Mouse (Mus musculus) heart, postnatal 10 days (tissue): Measurements from ENCODE around the gene Syne1. TPM values are rescaled to one million over a fixed set of nuclear protein-coding genes. Genes with fewer than 3 reads are reported as not detected.

Experiments used
- DNase-seq, 2 experiments: peaks; one replicate each; pipeline ENCODE4 v3.0.0; 2021
- intact Hi-C: fragments of 180-260 bp; cut with DNase I; formaldehyde crosslinking; loops from one replicate; pipeline ENCODE4 v1.15.1; 2025
- total RNA-seq, 2 experiments: library from RNA; stranded (reverse); gene quantifications; 2 replicates each; pipeline ENCODE4 v1.2.3; 2021

Syne1 gene
- total RNA-seq, 2 experiments from 2014 or later, result 76.4 to 85.9 TPM

DNA sequence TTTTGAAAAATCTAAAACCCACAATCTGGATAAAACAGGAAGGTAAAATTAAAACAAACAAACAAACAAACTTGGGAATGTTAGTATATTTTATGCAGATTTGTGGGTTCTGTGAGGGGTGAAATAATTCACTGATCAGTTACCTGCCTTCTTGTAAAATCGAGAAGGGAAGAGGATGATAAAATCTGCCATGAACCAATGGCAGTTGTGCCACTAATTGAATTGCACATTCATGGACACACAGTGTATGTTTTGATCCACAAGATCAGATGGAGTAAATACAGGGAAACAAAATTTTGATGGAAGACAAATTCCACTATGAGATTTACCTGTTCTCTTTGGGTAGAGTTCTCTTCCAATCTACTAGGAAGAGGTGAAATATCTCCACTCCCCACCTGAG lies 521.4 kb downstream of the Syne1 start:
- intact Hi-C loops, result no loop called here

DNA sequence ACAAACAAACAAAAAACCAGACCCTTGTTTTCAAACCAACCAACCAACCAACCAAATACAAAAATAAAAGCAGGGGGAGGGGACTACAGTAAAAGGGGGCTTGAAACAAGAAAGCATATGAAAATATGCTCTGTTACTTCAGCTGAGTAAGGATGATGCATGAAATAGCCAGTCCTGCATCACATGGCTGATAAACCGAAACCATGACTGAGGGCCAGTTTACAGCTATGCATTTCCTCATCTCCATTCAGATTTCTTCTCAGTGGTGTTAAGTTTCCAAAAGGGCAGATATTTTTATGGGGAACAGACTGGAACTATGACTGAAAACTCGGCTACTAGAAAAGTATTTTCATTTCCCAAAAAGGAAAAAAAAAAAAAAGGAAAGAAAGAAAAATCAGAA lies 522.1 kb downstream of the Syne1 start:
- DNase-seq, result no peak
- intact Hi-C loops, result no loop called here

More for the DNA sequence above, 521.4 kb downstream of the Syne1 start:
- no peak for DNase-seq

DNA sequence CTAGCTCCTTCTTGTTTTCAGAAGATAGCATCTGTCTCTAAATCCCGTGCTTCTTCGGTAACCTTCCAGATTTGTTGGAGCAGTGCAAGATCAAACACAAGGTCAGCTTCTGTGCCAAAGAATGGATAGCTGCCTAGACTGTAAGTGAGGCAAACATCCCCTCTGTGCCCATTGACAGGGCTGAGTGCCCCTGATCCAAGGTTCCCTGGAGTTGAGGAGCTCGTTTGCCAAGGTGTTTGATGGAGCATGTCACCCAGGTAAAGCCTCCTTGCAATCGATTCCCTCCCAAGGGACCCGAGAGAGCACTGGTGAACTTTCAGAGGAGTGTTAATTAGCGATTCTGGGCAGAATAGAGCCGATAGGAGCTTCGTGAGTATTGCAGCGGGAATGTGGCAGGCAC lies 523.0 kb downstream of the Syne1 start:
- no peak for DNase-seq
- intact Hi-C loops, result no loop called here

DNA sequence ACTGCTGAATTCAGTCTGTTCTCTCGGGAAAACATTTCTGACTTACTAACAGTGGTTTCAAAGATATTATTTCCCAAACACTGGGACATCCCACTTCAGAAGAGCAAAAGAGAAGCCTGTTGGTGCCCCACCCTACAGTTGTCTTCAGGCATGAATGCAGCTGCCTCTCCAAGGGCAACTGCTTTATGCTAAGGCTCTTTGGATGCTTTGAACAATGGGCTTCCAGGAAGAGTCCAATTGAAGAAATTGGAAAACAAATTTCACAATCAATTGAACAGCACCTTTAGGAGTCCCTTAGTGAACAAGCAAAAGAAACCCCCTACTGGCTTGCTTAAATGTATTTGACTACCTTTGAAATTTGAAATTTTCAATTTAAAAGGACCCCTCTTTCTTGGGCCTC lies 524.1 kb downstream of the Syne1 start:
- DNase-seq, result no peak
- intact Hi-C loops, result no loop called here

DNA sequence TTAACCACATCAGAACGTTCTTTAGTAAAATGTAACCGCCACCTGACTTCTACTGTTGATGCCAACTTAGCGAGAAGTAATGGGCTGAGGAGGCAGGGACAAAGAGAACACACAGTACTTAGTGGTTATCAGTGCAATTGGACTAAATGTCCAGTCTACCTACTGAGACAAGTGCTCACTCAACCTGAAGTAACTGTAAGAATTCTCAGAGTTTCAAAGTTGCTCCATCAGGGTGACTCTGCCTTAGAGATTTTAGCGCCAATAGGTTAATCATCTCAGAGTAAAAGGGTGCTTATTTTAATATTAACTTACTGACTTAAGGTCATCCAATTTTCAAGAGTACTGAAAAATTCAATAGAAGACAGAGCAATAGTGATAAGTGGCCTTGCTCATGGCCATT lies 525.4 kb downstream of the Syne1 start:
- intact Hi-C loops, result no loop called here
- DNase-seq, result no peak

DNA sequence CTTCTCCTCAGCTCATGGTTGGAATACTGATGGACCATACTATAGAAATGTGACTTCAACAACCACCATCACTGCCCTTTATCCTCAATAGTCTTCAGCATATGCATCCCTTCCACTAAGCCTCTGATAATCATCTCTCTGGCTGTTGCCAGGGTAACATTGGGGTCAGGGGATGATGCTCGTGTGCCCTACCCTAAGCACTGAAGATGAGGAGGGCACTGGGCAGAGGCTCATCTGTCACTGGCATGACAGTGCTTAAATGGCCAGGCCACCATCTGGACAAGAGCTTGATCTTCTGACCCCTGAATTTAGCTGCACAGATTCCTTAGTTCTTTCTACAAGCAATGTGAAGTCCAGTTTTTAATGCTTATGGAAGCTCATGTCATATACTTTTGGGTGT lies 534.1 kb downstream of the Syne1 start:
- no peak for DNase-seq
- intact Hi-C loops, result no loop called here

DNA sequence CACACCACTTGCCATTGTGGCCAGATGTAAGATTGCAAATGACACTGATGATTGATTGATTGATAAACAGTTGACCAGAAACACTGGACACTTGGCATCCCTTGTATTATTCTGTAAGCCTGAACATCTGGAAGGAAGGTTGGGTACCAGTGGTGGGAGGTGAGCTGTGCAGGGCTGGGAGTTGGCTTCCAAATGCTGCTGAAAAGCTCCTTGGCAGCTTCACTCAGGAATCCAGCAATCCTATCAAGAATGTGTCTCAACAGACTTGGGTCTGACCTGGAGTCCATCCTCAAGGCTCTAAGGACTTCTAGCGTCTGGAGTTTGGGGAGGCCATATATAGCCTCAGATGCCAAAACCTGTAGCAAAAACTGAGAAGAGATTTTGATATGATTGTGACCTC lies 536.3 kb downstream of the Syne1 start:
- intact Hi-C loops, result no loop called here
- no peak for DNase-seq

DNA sequence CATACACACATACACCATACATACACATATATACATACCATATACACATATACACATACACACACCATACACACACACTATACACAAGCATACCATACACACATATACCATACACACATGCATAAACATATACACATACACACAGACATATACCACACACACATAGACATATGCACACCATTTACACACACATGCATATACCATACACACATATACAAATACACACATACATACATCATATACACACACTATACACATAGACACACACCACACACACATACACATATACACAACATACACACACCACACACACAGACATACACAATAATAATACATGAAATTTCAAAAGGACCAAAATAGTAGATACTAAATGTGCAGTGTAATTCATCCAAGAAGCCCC lies 539.3 kb downstream of the Syne1 start:
- no peak for DNase-seq
- intact Hi-C loops, result no loop called here

DNA sequence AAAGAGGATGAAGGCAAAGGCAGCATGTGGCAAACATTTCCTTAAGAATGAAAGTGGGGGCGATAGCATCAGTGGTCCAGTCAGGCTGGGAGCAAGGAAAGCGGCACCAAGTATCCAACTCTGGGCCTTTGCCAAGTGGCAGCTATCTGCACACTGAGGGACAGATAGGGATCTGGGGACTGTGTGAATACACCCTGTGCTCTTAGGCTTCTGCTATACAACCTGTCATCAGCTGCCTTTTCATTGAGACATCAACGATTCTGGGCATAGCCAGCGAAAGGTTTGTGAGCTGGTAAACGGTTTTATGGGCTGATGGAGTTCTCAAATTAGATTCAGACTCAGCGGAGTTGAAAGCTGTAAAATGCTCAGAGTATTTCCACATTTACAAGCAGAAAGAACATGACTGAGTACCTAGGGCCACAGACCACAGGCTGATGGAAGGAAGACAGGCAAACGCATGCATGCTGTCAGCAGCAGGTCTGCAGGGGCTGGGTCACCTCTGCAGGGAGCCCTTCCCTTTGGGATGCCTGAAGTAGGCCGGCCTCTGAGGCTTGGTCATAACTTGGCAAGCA lies 542.4 kb downstream of the Syne1 start:
- intact Hi-C loops, result no loop called here
- DNase-seq, result no peak

DNA sequence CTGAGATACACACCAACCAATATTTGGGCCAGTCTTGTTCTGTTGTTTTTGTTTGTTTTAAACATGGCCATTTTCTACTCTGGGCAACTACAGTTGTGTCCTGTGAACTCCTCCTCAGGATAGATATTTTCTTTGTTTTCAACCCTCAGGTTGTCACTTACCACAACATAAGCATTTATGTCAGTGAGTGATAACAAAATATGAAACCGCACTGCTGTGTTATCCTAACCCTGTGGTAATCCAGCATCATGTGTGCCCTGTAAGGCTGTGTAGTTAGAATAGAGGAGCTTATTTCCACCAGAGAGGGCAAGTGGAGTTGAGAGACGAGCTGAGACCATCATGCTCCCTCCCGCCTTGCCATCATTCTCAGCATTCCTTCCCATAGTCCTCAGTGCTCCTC lies 554.7 kb downstream of the Syne1 start:
- no peak for DNase-seq
- intact Hi-C loops, result no loop called here

DNA sequence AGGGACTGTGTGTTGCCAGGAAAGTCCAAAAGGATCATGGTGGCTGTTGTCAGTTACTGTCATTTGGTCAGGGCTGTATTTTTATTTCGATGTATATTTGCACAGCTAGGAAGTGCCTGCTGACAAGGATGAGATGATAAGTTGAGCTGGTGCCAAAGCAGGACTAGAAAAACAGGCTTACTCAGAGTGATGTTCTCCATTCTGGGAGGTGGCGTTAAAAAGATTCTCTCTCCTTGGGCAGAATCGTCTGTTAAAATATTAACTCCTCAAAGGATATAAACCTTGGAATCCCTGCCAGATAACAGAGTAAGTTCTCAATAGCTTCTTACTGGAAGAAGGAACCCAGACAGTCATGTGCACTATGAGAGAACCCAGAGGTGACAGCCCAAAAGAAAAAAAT lies 557.5 kb downstream of the Syne1 start:
- intact Hi-C loops, result no loop called here

DNA sequence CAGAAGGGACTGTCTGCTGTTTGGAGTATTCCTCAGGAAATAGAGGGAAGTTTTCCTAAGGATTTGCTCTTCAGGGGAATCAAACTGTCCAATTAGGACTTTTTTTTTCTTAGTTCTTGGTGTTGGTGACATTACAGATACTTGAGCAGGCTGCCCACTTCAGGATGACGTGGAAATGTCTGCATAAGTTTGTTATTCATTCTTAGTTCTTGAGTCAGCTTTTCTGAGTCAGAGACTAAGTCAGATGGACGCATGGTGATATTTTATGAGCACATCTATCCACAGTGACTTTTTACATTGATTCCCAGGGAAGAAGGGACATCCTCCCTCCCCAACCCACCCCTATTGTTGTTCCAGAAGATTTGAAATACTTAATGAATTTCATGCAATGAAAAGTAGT lies 567.4 kb downstream of the Syne1 start:
- intact Hi-C loops, result no loop called here

More for the DNA sequence above, 557.5 kb downstream of the Syne1 start:
- no peak for DNase-seq

DNA sequence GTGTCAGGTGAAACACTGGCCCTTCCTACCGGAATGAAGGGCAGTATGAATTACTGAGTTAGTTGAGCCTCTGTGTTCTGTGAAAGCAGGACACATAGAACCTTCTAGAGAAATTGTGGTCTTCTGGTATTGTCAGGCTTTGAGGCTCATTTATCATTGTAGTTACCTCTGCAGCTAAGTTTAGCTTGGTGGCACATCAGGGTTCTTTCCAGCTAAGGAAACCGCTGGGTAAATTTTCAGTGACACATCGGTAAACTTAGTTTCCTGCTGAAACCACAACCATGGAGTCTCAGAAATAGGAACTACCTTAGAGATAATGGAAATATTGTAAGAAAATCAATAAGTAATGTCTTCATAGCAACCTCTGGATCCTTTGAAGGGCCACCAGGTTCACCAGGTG lies 573.9 kb downstream of the Syne1 start:
- no peak for DNase-seq
- intact Hi-C loops, result no loop called here

More for the DNA sequence above, 567.4 kb downstream of the Syne1 start:
- DNase-seq, result no peak

DNA sequence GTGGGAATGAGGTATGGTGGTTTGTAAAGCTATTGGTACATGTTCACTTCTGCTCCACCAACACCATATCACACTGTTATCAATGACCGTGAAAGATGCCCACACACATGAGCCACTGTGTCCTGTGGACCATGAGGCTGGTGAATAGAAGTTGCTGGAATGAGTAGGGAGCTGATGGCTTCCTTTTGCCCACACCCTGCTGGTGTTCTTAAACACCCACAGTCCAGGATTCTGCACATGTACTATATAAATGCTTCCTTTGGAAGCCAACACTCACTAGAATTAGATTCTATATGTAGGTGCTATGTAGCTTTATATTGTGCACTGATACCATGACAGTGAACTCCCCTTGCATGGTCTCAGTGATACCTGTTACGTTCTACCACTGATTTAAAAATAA lies 574.7 kb downstream of the Syne1 start:
- intact Hi-C loops, result no loop called here
- no peak for DNase-seq

DNA sequence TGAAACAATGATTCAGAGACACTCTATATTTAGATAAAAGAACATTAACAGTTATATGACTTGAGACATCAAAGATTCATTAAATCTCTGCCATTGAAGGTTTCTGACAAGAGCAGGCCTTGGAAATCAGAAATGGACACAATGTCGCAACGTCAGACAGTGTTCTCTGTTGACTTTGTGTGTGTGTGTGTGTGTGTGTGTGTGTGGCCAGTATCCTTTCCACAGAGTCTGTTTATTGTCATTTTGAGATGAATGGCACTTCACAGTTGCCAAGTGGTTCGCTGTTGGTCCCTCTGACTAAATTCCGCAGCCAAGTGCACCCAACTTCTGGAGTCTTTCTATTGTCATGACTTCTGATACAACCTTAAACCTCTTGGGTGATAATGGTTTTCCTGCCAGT lies 577.0 kb downstream of the Syne1 start:
- intact Hi-C loops, result no loop called here
- DNase-seq, result no peak

DNA sequence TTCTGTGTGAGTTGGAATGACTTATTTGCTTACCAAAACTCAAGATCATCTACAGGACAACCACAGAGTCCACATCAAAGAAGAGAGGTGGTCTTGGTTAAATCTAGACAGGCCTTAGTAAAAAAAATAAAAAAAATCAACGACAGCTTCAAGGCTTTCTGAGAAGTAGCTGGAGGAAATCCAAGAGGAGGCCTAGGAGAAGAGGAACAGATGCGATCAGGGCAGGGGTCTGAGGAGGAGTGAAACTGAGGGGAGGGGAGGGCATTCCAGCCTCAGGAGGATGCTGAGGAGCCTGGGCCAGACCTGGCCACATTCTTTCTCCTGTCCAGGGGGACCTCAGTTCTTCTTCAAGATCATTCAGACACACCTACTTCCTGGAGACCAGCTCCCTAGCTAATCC lies 579.3 kb downstream of the Syne1 start:
- intact Hi-C loops, result no loop called here
- DNase-seq, result no peak

DNA sequence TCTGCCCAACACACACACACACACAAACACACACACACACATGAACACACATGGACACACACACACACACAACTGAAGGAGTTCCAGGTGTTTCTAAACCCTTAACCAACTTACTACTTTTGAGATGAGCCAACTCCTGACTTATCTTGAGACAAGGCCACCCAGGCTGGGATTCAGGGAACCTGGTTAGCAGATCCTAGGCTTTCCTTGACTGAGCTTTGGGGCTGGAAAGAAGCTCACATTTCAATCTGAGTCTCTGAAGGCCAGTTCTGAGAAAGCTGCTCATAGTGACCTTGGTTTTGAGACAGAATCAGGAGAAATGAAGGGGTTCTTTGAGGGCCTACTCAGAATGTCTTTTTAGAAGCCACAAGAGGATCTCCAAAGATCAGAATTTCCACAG lies 579.7 kb downstream of the Syne1 start:
- intact Hi-C loops, result no loop called here
- no peak for DNase-seq

DNA sequence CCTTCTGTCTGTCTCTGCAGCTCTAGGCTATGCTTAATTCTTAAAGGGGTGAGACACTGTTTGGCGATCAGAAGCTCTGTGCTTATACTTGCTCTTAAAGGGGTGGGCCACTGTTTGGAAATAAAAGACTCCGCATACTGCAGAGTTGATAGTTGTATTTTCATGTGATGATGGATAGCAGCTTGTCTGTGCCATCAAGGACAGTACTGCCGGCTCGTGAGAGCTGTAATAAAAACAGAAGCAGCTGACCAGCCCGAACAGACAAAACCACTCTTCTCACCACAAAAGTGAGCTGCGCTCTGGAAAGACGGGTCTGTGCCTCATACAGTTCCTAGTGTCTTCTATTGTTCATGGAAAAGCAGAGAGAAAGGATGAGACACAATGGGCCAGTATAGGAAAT lies 580.1 kb downstream of the Syne1 start:
- DNase-seq, result no peak
- intact Hi-C loops, result no loop called here

Other genes with a start within 250 kb of the Syne1 start
- gene Myct1, start 42.3 kb upstream of the Syne1 start, total RNA-seq, result 10 to 100 TPM; 22.2 to 30.4 TPM
- gene Vip, start 87.7 kb upstream of the Syne1 start, total RNA-seq, result under 1 TPM in 1 of 2 experiments, not detected in 1; 0.69 TPM